ENCODE assay signal across 16 mouse cellular contexts in the genomic region with DNA sequence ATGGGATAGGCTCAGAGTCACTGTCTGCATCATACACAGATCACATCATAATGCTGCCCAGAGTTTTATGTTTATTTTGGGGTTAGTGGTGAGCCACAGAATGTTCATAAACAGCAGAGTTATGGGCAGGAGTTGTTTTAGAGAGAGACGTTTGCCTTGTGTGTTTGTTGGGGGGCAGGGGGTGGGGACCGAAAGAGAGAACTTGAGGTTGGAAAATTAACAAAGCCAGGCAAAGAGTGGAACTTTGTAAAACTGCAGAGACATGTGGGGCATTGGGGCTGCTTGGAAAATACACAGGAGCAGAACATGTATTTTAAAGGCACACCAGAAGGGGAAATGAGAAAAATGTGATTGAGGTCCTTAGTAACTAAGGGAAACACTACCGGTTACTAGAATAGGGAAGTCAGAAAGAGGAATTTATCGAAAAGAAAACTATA. TPM values are rescaled to one million over a fixed set of nuclear protein-coding genes. Genes with fewer than 3 reads are reported as not detected.
DNase-seq lines count a peak whose midpoint lies in the region; ATAC-seq and TF ChIP-seq lines count a peak whose summit lies in the region.
"Had no signal": no experiment of that assay in that cellular context is flagged by ENCODE, and none has a peak within 500 bp of the region (broad histone marks: within the 10 kb centered on the region; RNA-seq: fewer than 3 reads in every experiment).

No protein-coding gene starts in this region.

- H3K27ac ChIP-seq in kidney, adult 2 months (ENCODE audit: insufficient read depth, low read depth, low read length) = no peak overlapping the region
- H3K27ac ChIP-seq in macrophage = peak overlapping the region; percentile 83
- H3K27ac ChIP-seq in forebrain, embryonic 16.5 days (ENCODE audit: low read length) = no peak overlapping the region
- H3K27ac ChIP-seq: heart, embryonic 13.5 days; hindbrain, embryonic 13.5 days; liver, embryonic 13.5 days; neural tube, embryonic 12.5 days had no signal

- WGBS in kidney, adult 2 months = 78% methylated on average over 4 of the region's 4 CpGs
- 0% methylated on average over 4 of the region's 4 CpGs for WGBS in macrophage (ENCODE audit: missing documents)
- 92% methylated on average over 4 of the region's 4 CpGs for WGBS in forebrain, embryonic 16.5 days

- no peak for TF ChIP-seq CTCF in kidney, adult 2 months (conservative IDR thresholded peaks at IDR 0.05; ENCODE audit: insufficient read depth, insufficient read length, low read depth, low read length)
- no peak for TF ChIP-seq CTCF in Patski (IDR thresholded peaks at IDR 0.05)

- H3K9me3 ChIP-seq in forebrain, embryonic 16.5 days (ENCODE audit: control insufficient read depth, low read length) = no peaks in the 10 kb centered on the region
- H3K9me3 ChIP-seq: heart, embryonic 13.5 days; hindbrain, embryonic 13.5 days; liver, embryonic 13.5 days; neural tube, embryonic 12.5 days had no signal

- H3K4me2 ChIP-seq in forebrain, embryonic 16.5 days (ENCODE audit: low read length) = no peak overlapping the region
- H3K4me2 ChIP-seq: heart, embryonic 13.5 days; hindbrain, embryonic 13.5 days; liver, embryonic 13.5 days; neural tube, embryonic 12.5 days had no signal

- TF ChIP-seq POLR2A in kidney, adult 2 months (IDR thresholded peaks at IDR 0.05; ENCODE audit: low read depth, low read length) = no peak

- in situ Hi-C loops in Patski (cut with MboI; ENCODE audit: low pct_unique_long_range_greater_than_20kb) = no loop called here

- no peaks in the 10 kb centered on the region for H3K36me3 ChIP-seq in kidney, adult 2 months (ENCODE audit: control insufficient read depth, insufficient read depth, low read length)
- no peaks in the 10 kb centered on the region for H3K36me3 ChIP-seq in macrophage (ENCODE audit: inconsistent target)
- no peaks in the 10 kb centered on the region for H3K36me3 ChIP-seq in forebrain, embryonic 16.5 days (ENCODE audit: control insufficient read depth, insufficient read depth)
- H3K36me3 ChIP-seq: heart, embryonic 13.5 days; hindbrain, embryonic 13.5 days; liver, embryonic 13.5 days; neural tube, embryonic 12.5 days had no signal

- peak; percentile 31 for ATAC-seq in Patski
- no peak for ATAC-seq in forebrain, embryonic 16.5 days

- no peaks in the 10 kb centered on the region for H3K79me2 ChIP-seq in macrophage (ENCODE audit: inconsistent target)

- H3K27me3 ChIP-seq in kidney, adult 2 months (replicated peaks; ENCODE audit: control insufficient read depth, insufficient read depth, low read length) = no peaks in the 10 kb centered on the region
- H3K27me3 ChIP-seq in Patski = peaks cover 6% of the 10 kb centered on the region
- H3K27me3 ChIP-seq in forebrain, embryonic 16.5 days (replicated peaks; ENCODE audit: control insufficient read depth, insufficient read depth, low read length) = no peaks in the 10 kb centered on the region
- H3K27me3 ChIP-seq: heart, embryonic 13.5 days; hindbrain, embryonic 13.5 days; liver, embryonic 13.5 days; neural tube, embryonic 12.5 days had no signal

- H3K9ac ChIP-seq in forebrain, embryonic 16.5 days (replicated peaks; ENCODE audit: low read depth, low read length) = no peak overlapping the region
- H3K9ac ChIP-seq: heart, embryonic 13.5 days; hindbrain, embryonic 13.5 days; liver, embryonic 13.5 days; neural tube, embryonic 12.5 days had no signal

- POLR2A ChIA-PET in Patski (lab: Charles Lee) = no interaction called here

- intact Hi-C loops in heart, postnatal 25 days (cut with DNase I) = no loop called here

- H3K4me3 ChIP-seq in kidney, adult 2 months (ENCODE audit: insufficient read depth, low read depth, low read length) = no peak overlapping the region
- no peak overlapping the region for H3K4me3 ChIP-seq in macrophage (ENCODE audit: inconsistent target)
- H3K4me3 ChIP-seq in forebrain, embryonic 16.5 days (replicated peaks; ENCODE audit: low read length) = no peak overlapping the region
- H3K4me3 ChIP-seq: heart, embryonic 13.5 days; hindbrain, embryonic 13.5 days; liver, embryonic 13.5 days; neural tube, embryonic 12.5 days had no signal

- CTCF ChIA-PET in Patski (lab: Charles Lee) = no interaction called here

- H3K4me1 ChIP-seq in kidney, adult 2 months (ENCODE audit: control insufficient read depth, insufficient read depth, low read length) = no peaks in the 10 kb centered on the region
- H3K4me1 ChIP-seq in forebrain, embryonic 16.5 days (replicated peaks; ENCODE audit: control insufficient read depth, insufficient read depth, low read length) = no peaks in the 10 kb centered on the region
- H3K4me1 ChIP-seq: heart, embryonic 13.5 days; hindbrain, embryonic 13.5 days; liver, embryonic 13.5 days; neural tube, embryonic 12.5 days had no signal

- DNase-seq in kidney, adult 2 months = peak; percentile 3
- DNase-seq in kidney, postnatal 4 days = no peak
- DNase-seq in 416B (ENCODE audit: low read depth) (peak; percentile 30), Patski (ENCODE audit: low read depth, low spot score) (no peak)
- DNase-seq in frontal cortex, postnatal 10 days (ENCODE audit: low spot score in 2 of 2) = no peak
- no peak for DNase-seq in heart, postnatal 25 days (ENCODE audit: low spot score)
- DNase-seq: adrenal gland, adult 8-10 months; cerebellum, adult 11 months; embryo, embryonic 11 days; liver, embryonic 13.5 days; thymus, postnatal 14 days had no signal

RNA-seq across cellular contexts. Expression of gene Itga4, which starts 27.4 kb away (rescaled TPM):
- polyA plus RNA-seq in kidney, adult 2 months (2012; rRNA removed) = 0.95 and 1.9 TPM in 2 replicates
- 0.04 TPM for polyA plus RNA-seq in Patski (2021)
- 1,000 to 10,000 TPM in 4 of 26 experiments, 100 to 1,000 TPM in 22; 348 to 1,363 (median 744) TPM for total RNA-seq in macrophage (2018; cell fraction: chromatin; rRNA removed)
- 100 to 1,000 TPM in 17 of 26 experiments, 10 to 100 TPM in 9; 59.1 to 178 (median 108) TPM for total RNA-seq in macrophage (2018; cell fraction: cytosol; rRNA removed)
- 100 to 1,000 TPM; 212 to 623 (median 449) TPM for total RNA-seq in macrophage (2018; cell fraction: nucleus; rRNA removed)
- polyA plus RNA-seq in macrophage (2018) = 37.5 to 78.1 TPM (median 68.0 TPM) in 3 replicates
- 3.0 and 3.1 TPM in 2 replicates for polyA plus RNA-seq in forebrain, embryonic 16.5 days (2015; fragmentation: Nextera tagmentation; extraction: Ambion mirVana)
- 1 to 10 TPM; 2.4 TPM for total RNA-seq in heart, postnatal 25 days (2021)

Comparison
In these comparisons a context has a peak if more than half of its experiments do, and no peak if none do; other contexts are left out.
1. DNase-seq: peak in kidney, adult 2 months (single experiment) and 416B (single experiment); none in kidney, postnatal 4 days (0 of 2), Patski (single experiment), frontal cortex, postnatal 10 days (0 of 2) and heart, postnatal 25 days (single experiment).